Mouse (Mus musculus): ENCODE measurements around the gene 6430628N08Rik. TPM values are rescaled to one million over a fixed set of nuclear protein-coding genes. Genes with fewer than 3 reads are reported as not detected.

Gene 6430628N08Rik
- polyA plus RNA-seq, 1 experiment from 2014 or later: 0.17 TPM

GRCm38 (mm10) chr4:115923262-115923880 lies 32.9 kb downstream of the 6430628N08Rik start:
- Histone ChIP-seq H3K4me1 (peaks cover 2% of the 10 kb centered on the region; the same call in 1 of the 2 replicates), H3K27me3 (peaks cover 63% of the 10 kb centered on the region), H3K27ac (no peak overlapping the region), H3K4me3 (no peak overlapping the region), H3K9ac (no peak overlapping the region), H3K36me3 (no peaks in the 10 kb centered on the region), H3K9me3 (replicated peaks) (no peaks in the 10 kb centered on the region), H3K4me2 (replicated peaks) (no peak overlapping the region)
- ATAC-seq (ENCODE audit: low FRiP score): no peak
- 74% methylated on average over 16 of the region's 16 CpGs for WGBS

GRCm38 (mm10) chr4:115927637-115928036 lies 37.2 kb downstream of the 6430628N08Rik start:
- Histone ChIP-seq H3K4me2 (replicated peaks) (no peak overlapping the region), H3K4me1 (peaks cover 6% of the 10 kb centered on the region), H3K9me3 (replicated peaks) (no peaks in the 10 kb centered on the region), H3K36me3 (no peaks in the 10 kb centered on the region), H3K27me3 (peaks cover 77% of the 10 kb centered on the region), H3K4me3 (no peak overlapping the region), H3K27ac (no peak overlapping the region), H3K9ac (no peak overlapping the region)
- WGBS: 67% methylated on average over 7 of the region's 7 CpGs
- no peak for ATAC-seq (ENCODE audit: low FRiP score)

DNA sequence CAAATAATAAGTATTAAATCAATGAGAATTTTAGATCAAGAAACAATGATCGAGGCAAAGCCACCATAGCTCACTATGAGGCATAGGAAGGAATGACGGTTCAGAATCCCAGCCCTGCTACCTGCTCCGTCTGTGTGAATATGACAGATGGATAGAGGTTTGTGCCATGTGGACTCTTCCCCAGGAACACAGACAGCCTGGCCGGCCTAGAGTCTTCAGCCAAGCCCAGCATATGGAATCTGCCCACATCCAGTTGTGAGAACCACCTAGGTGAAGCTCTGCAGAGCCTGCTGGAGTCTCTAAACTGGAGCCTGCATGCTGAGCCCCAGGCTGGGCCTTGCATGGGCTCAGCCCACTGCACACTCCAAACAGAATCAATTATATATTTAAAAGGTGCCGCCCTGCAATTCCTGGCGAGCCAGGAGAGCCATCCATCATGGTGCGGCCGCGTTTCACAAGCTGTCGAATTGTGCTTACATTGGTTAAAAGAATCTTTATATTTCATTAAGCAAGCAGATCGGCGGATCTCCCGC lies 41.2 kb downstream of the 6430628N08Rik start:
- H3K27me3 ChIP-seq: peaks cover 97% of the 10 kb centered on the region
- no peak for ATAC-seq (ENCODE audit: low FRiP score)
- no peaks in the 10 kb centered on the region for H3K36me3 ChIP-seq
- no peak overlapping the region for H3K27ac ChIP-seq
- H3K9ac ChIP-seq: no peak overlapping the region; the same call in 1 of the 2 replicates
- peaks cover 12% of the 10 kb centered on the region for H3K4me1 ChIP-seq
- no peaks in the 10 kb centered on the region for H3K9me3 ChIP-seq (replicated peaks)
- H3K4me2 ChIP-seq (replicated peaks): 0 out of 2 replicates have a peak overlapping the region, but pooled peaks have one; percentile 9
- 35% methylated on average over 13 of the region's 13 CpGs for WGBS
- no peak overlapping the region for H3K4me3 ChIP-seq

DNA sequence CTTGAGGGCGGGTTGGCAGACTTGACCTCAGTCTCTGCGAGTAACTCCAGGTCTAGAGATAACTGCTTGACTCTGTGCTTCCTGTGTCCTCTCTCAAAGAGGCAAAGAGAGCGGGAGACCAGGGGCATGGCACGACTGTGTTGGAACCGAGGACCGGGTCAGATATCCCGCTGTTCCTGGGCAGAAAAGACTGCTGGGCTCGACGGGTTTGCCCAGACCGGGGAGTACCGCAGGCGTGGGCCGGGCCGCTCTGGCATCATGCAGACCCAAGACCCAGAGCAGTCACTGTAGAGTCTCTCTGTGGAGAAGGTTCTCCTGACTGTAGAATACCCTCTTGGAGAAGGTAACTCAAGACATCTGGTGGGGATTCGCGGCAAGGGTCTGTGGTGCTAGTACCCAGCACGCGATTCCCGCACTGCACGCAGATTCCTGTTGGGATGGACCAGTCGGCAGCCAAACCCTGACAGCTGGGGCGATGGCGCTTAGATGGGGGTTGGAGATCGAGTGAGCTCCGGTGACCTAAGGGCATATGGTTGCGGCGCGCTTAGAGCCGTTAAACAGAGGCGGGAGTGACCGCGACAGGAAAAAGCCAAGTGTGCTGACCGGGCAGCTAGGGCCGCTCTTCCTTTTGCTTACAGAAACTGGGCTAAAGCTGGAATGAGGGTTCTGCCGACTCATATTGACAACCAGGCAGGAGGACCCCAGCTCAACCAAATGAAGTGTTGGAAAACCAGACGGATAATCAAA lies 45.5 kb downstream of the 6430628N08Rik start:
- Histone ChIP-seq H3K9me3 (replicated peaks) (no peaks in the 10 kb centered on the region), H3K4me1 (peaks cover 23% of the 10 kb centered on the region), H3K27ac (no peak overlapping the region), H3K9ac (no peak overlapping the region), H3K4me2 (replicated peaks) (peak overlapping the region; percentile 33), H3K27me3 (peaks cover 98% of the 10 kb centered on the region), H3K36me3 (no peaks in the 10 kb centered on the region), H3K4me3 (peak overlapping the region; percentile 35)
- WGBS: 1% methylated on average over 36 of the region's 36 CpGs
- no peak for ATAC-seq (ENCODE audit: low FRiP score)

DNA sequence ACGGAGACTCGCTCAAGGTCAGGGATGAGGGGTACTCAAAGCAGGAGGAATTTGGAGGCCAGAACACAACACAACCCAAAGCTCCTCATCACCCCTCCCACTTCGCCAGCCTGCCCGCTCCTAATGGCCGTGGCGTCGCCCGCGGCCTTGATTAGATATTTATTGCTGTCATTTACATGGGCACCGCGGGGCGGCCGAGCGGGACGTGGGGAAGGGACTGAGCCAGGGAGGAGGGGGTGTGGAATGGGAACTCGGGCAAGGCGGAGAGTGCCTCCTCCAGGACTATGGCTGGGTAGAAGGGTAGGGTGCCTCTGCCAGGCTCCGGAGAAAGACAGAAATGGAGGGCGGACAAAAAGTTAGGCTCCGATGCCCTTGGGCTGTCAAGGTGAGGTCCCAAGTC lies 46.2 kb downstream of the 6430628N08Rik start:
- Histone ChIP-seq H3K9me3 (replicated peaks) (no peaks in the 10 kb centered on the region), H3K4me2 (replicated peaks) (peak overlapping the region; percentile 33), H3K4me3 (peak overlapping the region; percentile 35), H3K27me3 (peaks cover 98% of the 10 kb centered on the region), H3K4me1 (peaks cover 21% of the 10 kb centered on the region), H3K9ac (no peak overlapping the region), H3K27ac (no peak overlapping the region), H3K36me3 (no peaks in the 10 kb centered on the region)
- WGBS: 0% methylated on average over 20 of the region's 20 CpGs
- peak; percentile 41; the same call in 1 of the 2 replicates for ATAC-seq (ENCODE audit: low FRiP score)

DNA sequence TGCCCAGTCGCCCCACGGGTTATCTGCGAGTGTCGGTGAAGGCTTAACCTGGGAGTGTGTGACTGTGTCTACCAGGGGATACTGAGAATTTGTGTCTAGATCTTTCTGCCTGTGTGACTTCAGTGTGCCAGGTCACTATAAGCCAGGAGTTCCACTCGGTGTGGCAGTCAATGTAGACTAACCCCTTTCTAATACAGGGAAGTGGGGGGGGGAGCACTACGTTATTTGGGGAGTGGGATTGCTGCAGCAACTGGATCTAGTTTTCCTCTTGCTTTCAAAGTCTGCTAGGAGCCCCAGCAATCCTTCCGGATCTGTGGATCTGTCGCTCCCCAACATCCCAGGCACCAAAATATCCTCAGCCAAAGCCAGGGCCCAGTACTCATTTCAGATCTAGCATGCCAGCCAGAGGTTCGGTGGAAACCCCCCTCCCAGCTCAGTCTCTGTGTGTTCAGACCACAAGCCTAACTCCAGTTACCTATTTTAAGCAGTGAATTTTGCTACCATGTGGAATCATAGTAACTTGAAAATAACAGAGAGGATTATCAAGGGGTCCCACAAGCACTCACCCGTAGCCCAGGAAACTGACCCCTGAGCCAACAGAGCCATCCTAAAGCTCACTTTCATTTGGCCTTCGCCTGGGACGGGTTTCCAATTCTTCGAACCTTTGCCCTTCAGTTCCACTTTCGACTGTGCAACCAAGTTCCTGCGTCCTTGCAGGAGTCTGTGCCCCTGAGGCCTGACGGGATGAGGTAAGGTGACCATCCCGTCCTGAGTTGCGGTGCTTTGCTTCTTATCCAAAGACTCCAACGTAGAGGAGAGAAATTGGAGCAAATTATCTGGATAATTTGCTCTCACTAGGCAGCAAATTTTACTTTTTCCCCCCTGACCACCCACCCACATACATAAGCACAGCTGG lies 46.9 kb downstream of the 6430628N08Rik start:
- Histone ChIP-seq H3K4me1 (peaks cover 20% of the 10 kb centered on the region), H3K27ac (no peak overlapping the region), H3K9ac (no peak overlapping the region), H3K27me3 (peaks cover 98% of the 10 kb centered on the region), H3K4me3 (peak overlapping the region; percentile 35), H3K36me3 (no peaks in the 10 kb centered on the region), H3K9me3 (replicated peaks) (no peaks in the 10 kb centered on the region), H3K4me2 (replicated peaks) (peak overlapping the region; percentile 33)
- ATAC-seq (ENCODE audit: low FRiP score): no peak
- WGBS: 3% methylated on average over 19 of the region's 19 CpGs

DNA sequence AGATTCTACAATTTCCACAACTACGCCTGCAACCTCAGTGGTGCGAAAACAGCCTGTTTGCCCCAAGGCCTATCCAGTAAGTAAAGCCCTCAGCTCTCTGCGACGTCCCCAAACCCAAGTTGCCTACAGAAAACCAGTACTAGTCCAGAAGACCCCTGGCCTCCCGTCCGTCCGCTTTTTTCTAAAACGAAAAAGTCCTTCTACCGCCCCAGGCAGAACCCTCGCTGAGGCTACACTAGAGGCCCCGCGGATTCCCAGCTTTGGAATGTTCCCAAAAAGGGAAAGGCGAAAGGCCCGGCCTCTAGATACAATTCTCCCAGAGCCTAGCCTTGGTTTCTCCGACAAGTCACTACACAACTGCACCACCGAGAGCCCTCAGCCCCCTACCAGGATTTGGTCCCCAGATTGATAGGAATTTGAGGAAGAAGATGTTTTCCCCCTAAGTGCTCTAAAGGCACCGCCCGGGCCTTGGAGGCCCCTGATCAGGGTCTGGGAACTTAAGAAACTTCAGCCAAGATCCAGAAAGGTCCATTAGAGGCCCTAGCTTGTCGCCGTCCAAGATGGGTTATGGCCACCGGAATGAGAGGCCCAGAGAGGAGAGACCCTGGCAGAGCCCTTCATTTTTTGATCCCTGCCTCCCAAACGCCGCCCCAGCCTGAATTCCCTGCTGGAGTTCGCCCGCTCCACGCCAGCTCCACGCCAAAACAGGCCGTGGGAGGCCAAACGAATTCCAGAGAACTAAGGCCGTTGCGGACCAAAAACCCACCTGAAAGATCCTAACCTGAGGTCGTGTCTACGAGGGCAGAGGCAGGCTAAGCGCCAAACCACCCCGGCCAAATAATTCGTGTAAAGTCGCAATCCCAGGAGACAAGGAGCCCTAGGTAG lies 48.1 kb downstream of the 6430628N08Rik start:
- H3K4me1 ChIP-seq: peaks cover 20% of the 10 kb centered on the region

DNA sequence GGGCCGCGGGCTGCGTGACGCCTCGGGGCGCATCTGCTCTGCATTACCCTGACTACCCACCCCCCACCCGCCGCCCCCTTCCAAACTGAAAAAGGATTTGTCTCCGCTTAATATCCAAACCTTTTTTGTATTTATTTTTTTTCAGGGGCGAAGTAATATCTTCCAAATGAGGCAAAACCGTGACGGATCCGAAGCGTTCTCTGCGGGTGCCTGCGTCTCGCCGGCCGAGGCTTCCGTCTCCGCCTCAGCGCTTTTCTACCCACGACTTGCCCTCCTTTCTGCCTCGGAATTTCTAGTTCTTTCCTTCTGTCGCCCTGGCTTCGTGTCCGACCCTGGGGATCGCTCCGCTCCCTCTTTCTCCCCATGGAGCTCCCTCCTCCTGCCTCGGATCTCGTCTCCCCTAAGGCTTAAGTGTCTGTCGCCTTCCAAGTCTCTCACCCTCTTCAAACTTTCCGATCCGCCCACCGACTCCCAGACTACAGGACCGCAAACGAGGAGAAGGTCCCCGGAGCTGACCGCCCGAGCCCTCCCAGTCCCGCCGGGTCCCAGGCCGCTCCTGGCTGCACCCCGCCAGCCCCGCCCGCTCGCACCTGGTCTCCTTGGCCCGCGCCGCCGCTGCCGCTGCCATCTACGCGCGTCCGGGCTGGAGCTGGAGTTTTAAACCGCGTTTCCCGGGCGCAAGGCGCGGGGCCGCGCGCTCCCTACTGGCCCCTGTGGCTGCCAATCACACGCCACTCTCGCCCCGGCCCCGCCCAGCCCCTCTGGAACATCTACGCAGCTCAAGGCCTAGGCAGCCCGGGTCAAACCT lies 49.0 kb downstream of the 6430628N08Rik start, which contains the start of gene Dmbx1:
Dmbx1 (minus strand) TSS at position 632 of the 808 bp plus-strand sequence.
- H3K27ac ChIP-seq: no peak within 1 kb of the TSS
- 0 out of 2 replicates have a peak within 1 kb of the TSS, but pooled peaks have one; percentile 10 for H3K9ac ChIP-seq
- H3K4me1 ChIP-seq: peaks cover 26% of the 10 kb centered on the region

More for the DNA sequence above, 48.1 kb downstream of the 6430628N08Rik start:
- WGBS: 2% methylated on average over 37 of the region's 37 CpGs
- Histone ChIP-seq H3K4me2 (replicated peaks) (peak overlapping the region; percentile 62), H3K27me3 (peaks cover 98% of the 10 kb centered on the region), H3K27ac (no peak overlapping the region), H3K4me3 (peak overlapping the region; percentile 35), H3K36me3 (no peaks in the 10 kb centered on the region), H3K9me3 (replicated peaks) (no peaks in the 10 kb centered on the region), H3K9ac (no peak overlapping the region)
- ATAC-seq (ENCODE audit: low FRiP score): no peak

GRCm38 (mm10) chr4:115940681-115941080 lies 50.2 kb downstream of the 6430628N08Rik start:
- H3K4me2 ChIP-seq (replicated peaks): no peak overlapping the region
- peaks cover 26% of the 10 kb centered on the region for H3K4me1 ChIP-seq
- ATAC-seq (ENCODE audit: low FRiP score): no peak
- H3K4me3 ChIP-seq: no peak overlapping the region
- no peaks in the 10 kb centered on the region for H3K36me3 ChIP-seq
- H3K9ac ChIP-seq: no peak overlapping the region
- no peaks in the 10 kb centered on the region for H3K9me3 ChIP-seq (replicated peaks)
- H3K27me3 ChIP-seq: peaks cover 98% of the 10 kb centered on the region
- no peak overlapping the region for H3K27ac ChIP-seq
- WGBS: 3% methylated on average over 3 of the region's 3 CpGs

More for the DNA sequence above, 49.0 kb downstream of the 6430628N08Rik start, which contains the start of gene Dmbx1:
- peak within 1 kb of the TSS; percentile 35 for H3K4me3 ChIP-seq
- peak within 1 kb of the TSS; percentile 62 for H3K4me2 ChIP-seq (replicated peaks)
- no peaks in the 10 kb centered on the region for H3K36me3 ChIP-seq
- no peaks in the 10 kb centered on the region for H3K9me3 ChIP-seq (replicated peaks)
- peaks cover 98% of the 10 kb centered on the region for H3K27me3 ChIP-seq
- under 1% methylated on average over 67 of the region's 71 CpGs for WGBS
- peak; percentile 27 for ATAC-seq (ENCODE audit: low FRiP score)

- H3K27ac ChIP-seq: no peak overlapping the region
- H3K9ac ChIP-seq: no peak overlapping the region
- no peaks in the 10 kb centered on the region for H3K9me3 ChIP-seq (replicated peaks)
- H3K4me1 ChIP-seq: peaks cover 20% of the 10 kb centered on the region
- WGBS: 5% methylated on average over 9 of the region's 9 CpGs
- ATAC-seq (ENCODE audit: low FRiP score): no peak
- no peak overlapping the region for H3K4me2 ChIP-seq (replicated peaks)
- H3K27me3 ChIP-seq: peaks cover 98% of the 10 kb centered on the region
- H3K4me3 ChIP-seq: no peak overlapping the region
- H3K36me3 ChIP-seq: no peaks in the 10 kb centered on the region
Measured at GRCm38 (mm10) chr4:115941242-115941820, 50.9 kb downstream of the 6430628N08Rik start.

Measured in hindbrain, embryonic 12.5 days (tissue).